Mouse (Mus musculus): ENCODE measurements around the gene Ldlr. TPM values are rescaled to one million over a fixed set of nuclear protein-coding genes. Genes with fewer than 3 reads are reported as not detected.
A peak's percentile ranks its signal among the peaks of the same experiment; 100 is the strongest.
"Not testable (repeated sequence)": the region's sequence is repeated elsewhere in the genome, so short reads cannot be mapped to it uniquely, and the experiment has no call there.

The Ldlr gene
- total RNA-seq, 2 experiments from 2014 or later: 15.4 to 16.4 TPM

- intact Hi-C loops (cut with DNase I): no loop called here
- DNase-seq (ENCODE audit: low spot score in 2 of 2): no peak
These were observed 61.4 kb downstream of the Ldlr start for GRCm38 (mm10) chr9:21784517-21785307.

- DNase-seq (ENCODE audit: low spot score in 2 of 2); intact Hi-C loops (cut with DNase I): not testable (repeated sequence)
These were observed 63.0 kb downstream of the Ldlr start for GRCm38 (mm10) chr9:21786309-21786708.

GRCm38 (mm10) chr9:21786906-21787305 is 63.6 kb downstream of the Ldlr start:
- intact Hi-C loops (cut with DNase I): no loop called here
- DNase-seq (ENCODE audit: low spot score in 2 of 2): peak; percentile 50 to 55

GRCm38 (mm10) chr9:21787654-21788053 is 64.4 kb downstream of the Ldlr start:
- DNase-seq (ENCODE audit: low spot score in 2 of 2): no peak
- intact Hi-C loops (cut with DNase I): no loop called here

- intact Hi-C loops (cut with DNase I): no loop called here
These were observed 65.0 kb downstream of the Ldlr start for GRCm38 (mm10) chr9:21788234-21788633.

GRCm38 (mm10) chr9:21791861-21792260 is 68.6 kb downstream of the Ldlr start:
- intact Hi-C loops (cut with DNase I): no loop called here
- DNase-seq (ENCODE audit: low spot score in 2 of 2): no peak

More at GRCm38 (mm10) chr9:21788234-21788633, 65.0 kb downstream of the Ldlr start:
- DNase-seq (ENCODE audit: low spot score in 2 of 2): no peak

GRCm38 (mm10) chr9:21792644-21793043 is 69.4 kb downstream of the Ldlr start:
- intact Hi-C loops (cut with DNase I): no loop called here
- DNase-seq (ENCODE audit: low spot score in 2 of 2): peak; percentile 45 to 76

- DNase-seq (ENCODE audit: low spot score in 2 of 2); intact Hi-C loops (cut with DNase I): not testable (repeated sequence)
These were observed 70.2 kb downstream of the Ldlr start for GRCm38 (mm10) chr9:21793507-21793906.

- intact Hi-C loops (cut with DNase I): no loop called here
- DNase-seq (ENCODE audit: low spot score in 2 of 2): no peak
These were observed 71.1 kb downstream of the Ldlr start for GRCm38 (mm10) chr9:21794344-21794834.

- intact Hi-C loops (cut with DNase I): no loop called here
- no peak for DNase-seq (ENCODE audit: low spot score in 2 of 2)
These were observed 71.6 kb downstream of the Ldlr start for GRCm38 (mm10) chr9:21794925-21795324.

GRCm38 (mm10) chr9:21795579-21795978 is 72.3 kb downstream of the Ldlr start:
- intact Hi-C loops (cut with DNase I): no loop called here
- DNase-seq (ENCODE audit: low spot score in 2 of 2): no peak

- intact Hi-C loops (cut with DNase I): no loop called here
- no peak for DNase-seq (ENCODE audit: low spot score in 2 of 2)
These were observed 73.0 kb downstream of the Ldlr start for GRCm38 (mm10) chr9:21796259-21796658.

GRCm38 (mm10) chr9:21796919-21797318 is 73.6 kb downstream of the Ldlr start:
- intact Hi-C loops (cut with DNase I): no loop called here
- DNase-seq (ENCODE audit: low spot score in 2 of 2): no peak

GRCm38 (mm10) chr9:21797921-21798344 is 74.7 kb downstream of the Ldlr start:
- DNase-seq (ENCODE audit: low spot score in 2 of 2): no peak
- intact Hi-C loops (cut with DNase I): no loop called here

- DNase-seq (ENCODE audit: low spot score in 2 of 2): peak; percentile 54 to 59
- intact Hi-C loops (cut with DNase I): no loop called here
These were observed 75.2 kb downstream of the Ldlr start, which contains the start of gene Kank2 for GRCm38 (mm10) chr9:21798345-21799009. TSS of gene Kank2 (minus strand) at chr9:21798744.

- intact Hi-C loops (cut with DNase I): no loop called here
- no peak for DNase-seq (ENCODE audit: low spot score in 2 of 2)
These were observed 75.7 kb downstream of the Ldlr start for GRCm38 (mm10) chr9:21799010-21799350.

Other genes starting within 250 kb of the Ldlr start
- gene Tmed1, start 213.2 kb upstream of the Ldlr start, total RNA-seq (2021): 10 to 100 TPM; 14.3 to 15.6 TPM
- gene AB124611, start 197.3 kb upstream of the Ldlr start, total RNA-seq (2021): under 1 TPM; 0.30 to 0.66 TPM
- 10 to 100 TPM; 70.8 to 74.0 TPM for gene Carm1, start 176.6 kb upstream of the Ldlr start, total RNA-seq (2021)
- 10 to 100 TPM; 45.5 to 48.2 TPM for gene Timm29, start 130.8 kb upstream of the Ldlr start, total RNA-seq (2021)
- gene Yipf2, start 130.7 kb upstream of the Ldlr start, total RNA-seq (2021): 10 to 100 TPM; 18.1 to 19.4 TPM
- gene Smarca4, start 107.3 kb upstream of the Ldlr start, total RNA-seq (2021): 100 to 1,000 TPM; 117 to 118 TPM
- gene Spc24, start 36.8 kb downstream of the Ldlr start, total RNA-seq (2021): 1 to 10 TPM; 1.6 to 1.7 TPM
- 1 to 10 TPM; 7.4 to 7.5 TPM for gene Kank2, start 75.3 kb downstream of the Ldlr start, total RNA-seq (2021)
- gene Angptl8, start 112.0 kb downstream of the Ldlr start, total RNA-seq (2021): not detected
- 10 to 100 TPM; 15.7 to 16.3 TPM for gene Dock6, start 129.2 kb downstream of the Ldlr start, total RNA-seq (2021)
- gene Rab3d, start 194.7 kb downstream of the Ldlr start, total RNA-seq (2021): 10 to 100 TPM; 15.4 to 17.5 TPM
- gene Ccdc159, start 204.0 kb downstream of the Ldlr start, total RNA-seq (2021): 10 to 100 TPM; 13.7 to 16.5 TPM
- 10 to 100 TPM; 31.5 to 39.3 TPM for gene Tmem205, start 204.1 kb downstream of the Ldlr start, total RNA-seq (2021)
- 100 to 1,000 TPM; 203 to 219 TPM for gene Plppr2, start 213.6 kb downstream of the Ldlr start, total RNA-seq (2021)
- 10 to 100 TPM; 14.3 to 15.6 TPM for gene Swsap1, start 232.3 kb downstream of the Ldlr start, total RNA-seq (2021)
- 1 to 10 TPM; 7.9 to 8.9 TPM for gene Epor, start 240.0 kb downstream of the Ldlr start, total RNA-seq (2021)